Comparison of ENCODE assay signal across 9 mouse cellular contexts in the genomic region with DNA sequence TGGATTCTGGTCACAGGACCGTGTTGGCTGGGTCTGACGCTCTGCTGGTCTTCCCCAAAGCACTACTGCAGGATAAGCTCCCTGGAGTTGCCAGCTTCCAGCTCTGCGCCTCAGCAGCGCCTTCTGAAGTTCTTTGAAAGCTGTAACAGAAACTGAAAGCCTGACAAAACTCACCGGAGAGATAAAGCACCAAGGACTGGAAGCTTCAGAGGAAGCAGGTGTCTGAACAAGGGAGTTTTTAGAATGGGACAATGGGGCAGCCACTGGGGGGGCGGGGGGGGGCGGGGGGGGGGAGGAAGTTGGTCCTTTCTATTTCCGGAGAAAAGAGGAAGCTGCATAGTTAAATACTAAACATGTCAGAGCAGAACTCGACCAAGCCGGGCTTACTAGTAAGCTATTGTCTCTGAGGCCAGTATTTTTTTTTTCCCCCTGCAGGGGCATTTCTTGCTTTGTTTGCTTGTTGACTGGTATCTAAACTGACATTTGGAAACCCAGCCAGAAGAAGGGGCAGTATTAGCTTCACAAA.
A peak's percentile ranks its signal among the peaks of the same experiment; 100 is the strongest.
DNase-seq lines count a peak whose midpoint lies in the region; ATAC-seq and TF ChIP-seq lines count a peak whose summit lies in the region.
"Had no signal": no experiment of that assay in that cellular context is flagged by ENCODE, and none has a peak within 500 bp of the region (broad histone marks: within the 10 kb centered on the region; RNA-seq: fewer than 3 reads in every experiment).

No protein-coding gene starts in this region.

- ATAC-seq in limb, embryonic 12.5 days (ENCODE audit: insufficient number of reproducible peaks, insufficient read depth, low FRiP score, low TSS enrichment, low read depth), result no peak
- ATAC-seq in midbrain, embryonic 12.5 days (ENCODE audit: low FRiP score, low read depth), result peak; percentile 38; the same call in 1 of the 2 replicates

- peaks cover 3% of the 10 kb centered on the region; the same call in 1 of the 2 replicates for H3K4me1 ChIP-seq in cerebellum, adult 2 months (ENCODE audit: control insufficient read depth, insufficient read depth, low read length)
- peaks cover 27% of the 10 kb centered on the region for H3K4me1 ChIP-seq in heart, embryonic 10.5 days
- H3K4me1 ChIP-seq in kidney, adult 2 months (ENCODE audit: control insufficient read depth, insufficient read depth, low read length), result no peaks in the 10 kb centered on the region
- no peaks in the 10 kb centered on the region; the same call in 1 of the 2 replicates for H3K4me1 ChIP-seq in limb, embryonic 12.5 days (replicated peaks)
- H3K4me1 ChIP-seq in midbrain, embryonic 12.5 days, result peaks cover 19% of the 10 kb centered on the region

- H3K9ac ChIP-seq in limb, embryonic 12.5 days (replicated peaks), result no peak overlapping the region
- no peak overlapping the region; the same call in 1 of the 2 replicates for H3K9ac ChIP-seq in midbrain, embryonic 12.5 days (replicated peaks)
- H3K9ac ChIP-seq: limb, embryonic 13.5 days had no signal

- DNase-seq in cerebellum, adult 2 months, result peak; percentile 33 to 39
- no peak for DNase-seq in cerebellum, adult 9-11 months
- peak; percentile 35 for DNase-seq in embryo, embryonic 9.5 days (ENCODE audit: extremely low spot score)
- no peak for DNase-seq in heart, embryonic 10.5 days (ENCODE audit: low spot score)
- DNase-seq in kidney, adult 2 months, result peak; percentile 86
- DNase-seq in spleen, adult 12 weeks (ENCODE audit: low spot score), result peak; percentile 12

- TF ChIP-seq CTCF in cerebellum, adult 2 months (IDR thresholded peaks at IDR 0.05; ENCODE audit: borderline replicate concordance, insufficient read depth, low read depth, low read length), result no peak
- no peak; the same call in 1 of the 2 replicates for TF ChIP-seq CTCF in kidney, adult 2 months (conservative IDR thresholded peaks at IDR 0.05; ENCODE audit: insufficient read depth, insufficient read length, low read depth, low read length)

- H3K4me3 ChIP-seq in cerebellum, adult 2 months (replicated peaks; ENCODE audit: insufficient read depth, low read depth, low read length), result no peak overlapping the region
- peak overlapping the region; percentile 43 for H3K4me3 ChIP-seq in heart, embryonic 10.5 days
- no peak overlapping the region for H3K4me3 ChIP-seq in kidney, adult 2 months (ENCODE audit: insufficient read depth, low read depth, low read length)
- H3K4me3 ChIP-seq in limb, embryonic 12.5 days (replicated peaks), result no peak overlapping the region
- peak overlapping the region; percentile 13; the same call in 1 of the 2 replicates for H3K4me3 ChIP-seq in midbrain, embryonic 12.5 days
- H3K4me3 ChIP-seq: limb, embryonic 13.5 days had no signal

- H3K9me3 ChIP-seq in heart, embryonic 10.5 days, result no peaks in the 10 kb centered on the region
- H3K9me3 ChIP-seq in limb, embryonic 12.5 days, result no peaks in the 10 kb centered on the region
- no peaks in the 10 kb centered on the region for H3K9me3 ChIP-seq in midbrain, embryonic 12.5 days
- H3K9me3 ChIP-seq: limb, embryonic 13.5 days had no signal

- peak overlapping the region; percentile 7; the same call in 1 of the 2 replicates for H3K4me2 ChIP-seq in limb, embryonic 12.5 days
- H3K4me2 ChIP-seq in midbrain, embryonic 12.5 days (replicated peaks), result peak overlapping the region; percentile 35
- H3K4me2 ChIP-seq: limb, embryonic 13.5 days had no signal

- WGBS in cerebellum, adult 2 months, result 17% methylated on average over 10 of the region's 10 CpGs
- WGBS in heart, embryonic 10.5 days, result 16% methylated on average over 8 of the region's 10 CpGs
- WGBS in kidney, adult 2 months, result 11% methylated on average over 9 of the region's 10 CpGs
- 31% methylated on average over 10 of the region's 10 CpGs for WGBS in limb, embryonic 12.5 days
- 5% methylated on average over 10 of the region's 10 CpGs for WGBS in midbrain, embryonic 12.5 days

- no peak for TF ChIP-seq POLR2A in cerebellum, adult 2 months (IDR thresholded peaks at IDR 0.05; ENCODE audit: borderline replicate concordance, insufficient read depth, low read length)
- no peak for TF ChIP-seq POLR2A in kidney, adult 2 months (IDR thresholded peaks at IDR 0.05; ENCODE audit: low read depth, low read length)

- no peak overlapping the region for H3K27ac ChIP-seq in cerebellum, adult 2 months (ENCODE audit: insufficient read depth, low read length)
- peak overlapping the region; percentile 38 for H3K27ac ChIP-seq in heart, embryonic 10.5 days
- peak overlapping the region; percentile 91 for H3K27ac ChIP-seq in kidney, adult 2 months (ENCODE audit: insufficient read depth, low read depth, low read length)
- no peak overlapping the region for H3K27ac ChIP-seq in limb, embryonic 12.5 days
- H3K27ac ChIP-seq in midbrain, embryonic 12.5 days (replicated peaks), result peak overlapping the region; percentile 27
- H3K27ac ChIP-seq: limb, embryonic 13.5 days had no signal

- no peaks in the 10 kb centered on the region for H3K36me3 ChIP-seq in heart, embryonic 10.5 days
- no peaks in the 10 kb centered on the region for H3K36me3 ChIP-seq in kidney, adult 2 months (ENCODE audit: control insufficient read depth, insufficient read depth, low read length)
- H3K36me3 ChIP-seq in limb, embryonic 12.5 days, result no peaks in the 10 kb centered on the region
- no peaks in the 10 kb centered on the region for H3K36me3 ChIP-seq in midbrain, embryonic 12.5 days
- H3K36me3 ChIP-seq: limb, embryonic 13.5 days had no signal

- H3K27me3 ChIP-seq in cerebellum, adult 2 months (ENCODE audit: control insufficient read depth, insufficient read depth, low read length), result no peaks in the 10 kb centered on the region
- no peaks in the 10 kb centered on the region for H3K27me3 ChIP-seq in heart, embryonic 10.5 days (ENCODE audit: insufficient read depth, poor library complexity, severe bottlenecking)
- no peaks in the 10 kb centered on the region for H3K27me3 ChIP-seq in kidney, adult 2 months (replicated peaks; ENCODE audit: control insufficient read depth, insufficient read depth, low read length)
- H3K27me3 ChIP-seq in limb, embryonic 12.5 days, result no peaks in the 10 kb centered on the region
- H3K27me3 ChIP-seq in midbrain, embryonic 12.5 days, result no peaks in the 10 kb centered on the region

Comparison
In these comparisons a context has a peak if more than half of its experiments do, and no peak if none do; other contexts are left out.
1. DNase-seq: peak in cerebellum, adult 2 months (2 of 2), embryo, embryonic 9.5 days (single experiment), kidney, adult 2 months (single experiment) and spleen, adult 12 weeks (single experiment); none in cerebellum, adult 9-11 months (single experiment) and heart, embryonic 10.5 days (single experiment).
2. H3K27ac ChIP-seq: peak in heart, embryonic 10.5 days (single experiment), kidney, adult 2 months (single experiment) and midbrain, embryonic 12.5 days (single experiment); none in cerebellum, adult 2 months (single experiment) and limb, embryonic 12.5 days (single experiment).
3. H3K4me3 ChIP-seq: peak in heart, embryonic 10.5 days (single experiment) and midbrain, embryonic 12.5 days (single experiment); none in cerebellum, adult 2 months (single experiment), kidney, adult 2 months (single experiment) and limb, embryonic 12.5 days (single experiment).